Mouse (Mus musculus): ENCODE data around the gene 9330182L06Rik. TPM values are rescaled to one million over a fixed set of nuclear protein-coding genes. Genes with fewer than 3 reads are reported as not detected.

Gene 9330182L06Rik
- total and polyA plus RNA-seq, 2 experiments: 0.20 to 0.46 TPM

- no peak for TF ChIP-seq POLR2A (IDR thresholded peaks at IDR 0.05; ENCODE audit: extremely low read depth, insufficient read depth, low read length)
- no peak for TF ChIP-seq CTCF (IDR thresholded peaks at IDR 0.05; ENCODE audit: low read depth, low read length)
- H3K4me1 ChIP-seq (ENCODE audit: control insufficient read depth, insufficient read depth, low read length): no peaks in the 10 kb centered on the region
- H3K9ac ChIP-seq (ENCODE audit: low read depth, low read length): no peak overlapping the region
- H3K79me2 ChIP-seq (ENCODE audit: control insufficient read depth, insufficient read depth, low read length): no peaks in the 10 kb centered on the region
- 82% methylated on average over 6 of the region's 6 CpGs for WGBS
- no peaks in the 10 kb centered on the region for H3K27me3 ChIP-seq (ENCODE audit: control insufficient read depth, insufficient read depth, low read length)
- no peaks in the 10 kb centered on the region for H3K36me3 ChIP-seq (ENCODE audit: control insufficient read depth, insufficient read depth, low read length)
- H3K4me3 ChIP-seq (ENCODE audit: insufficient read depth, low read depth, low read length): no peak overlapping the region
- no peak for DNase-seq (ENCODE audit: extremely low read depth, low read depth, low spot score)
- H3K27ac ChIP-seq (replicated peaks; ENCODE audit: insufficient read depth, low read depth, low read length): no peak overlapping the region
These were observed 183.0 kb downstream of the 9330182L06Rik start for GRCm38 (mm10) chr5:9448931-9449330.

GRCm38 (mm10) chr5:9449570-9449969 is 183.7 kb downstream of the 9330182L06Rik start:
- 74% methylated on average over 5 of the region's 5 CpGs for WGBS
- Histone ChIP-seq H3K27ac (replicated peaks; ENCODE audit: insufficient read depth, low read depth, low read length) (no peak overlapping the region), H3K79me2 (ENCODE audit: control insufficient read depth, insufficient read depth, low read length) (no peaks in the 10 kb centered on the region), H3K27me3 (ENCODE audit: control insufficient read depth, insufficient read depth, low read length) (no peaks in the 10 kb centered on the region), H3K4me1 (ENCODE audit: control insufficient read depth, insufficient read depth, low read length) (no peaks in the 10 kb centered on the region), H3K36me3 (ENCODE audit: control insufficient read depth, insufficient read depth, low read length) (no peaks in the 10 kb centered on the region), H3K4me3 (ENCODE audit: insufficient read depth, low read depth, low read length) (no peak overlapping the region), H3K9ac (ENCODE audit: low read depth, low read length) (no peak overlapping the region)
- DNase-seq (ENCODE audit: extremely low read depth, low read depth, low spot score): no peak
- TF ChIP-seq POLR2A (IDR thresholded peaks at IDR 0.05; ENCODE audit: extremely low read depth, insufficient read depth, low read length): no peak
- no peak for TF ChIP-seq CTCF (IDR thresholded peaks at IDR 0.05; ENCODE audit: low read depth, low read length)

- Histone ChIP-seq H3K27me3 (ENCODE audit: control insufficient read depth, insufficient read depth, low read length) (no peaks in the 10 kb centered on the region), H3K27ac (replicated peaks; ENCODE audit: insufficient read depth, low read depth, low read length) (no peak overlapping the region), H3K36me3 (ENCODE audit: control insufficient read depth, insufficient read depth, low read length) (no peaks in the 10 kb centered on the region), H3K79me2 (ENCODE audit: control insufficient read depth, insufficient read depth, low read length) (no peaks in the 10 kb centered on the region), H3K4me3 (ENCODE audit: insufficient read depth, low read depth, low read length) (no peak overlapping the region), H3K4me1 (ENCODE audit: control insufficient read depth, insufficient read depth, low read length) (no peaks in the 10 kb centered on the region), H3K9ac (ENCODE audit: low read depth, low read length) (no peak overlapping the region)
- WGBS: 88% methylated on average over 2 of the region's 2 CpGs
- TF ChIP-seq CTCF (IDR thresholded peaks at IDR 0.05; ENCODE audit: low read depth, low read length) (no peak), POLR2A (IDR thresholded peaks at IDR 0.05; ENCODE audit: extremely low read depth, insufficient read depth, low read length) (no peak)
- no peak for DNase-seq (ENCODE audit: extremely low read depth, low read depth, low spot score)
These were observed 187.4 kb downstream of the 9330182L06Rik start for GRCm38 (mm10) chr5:9453298-9453697.

- TF ChIP-seq CTCF (IDR thresholded peaks at IDR 0.05; ENCODE audit: low read depth, low read length): no peak
- no peak for TF ChIP-seq POLR2A (IDR thresholded peaks at IDR 0.05; ENCODE audit: extremely low read depth, insufficient read depth, low read length)
- H3K27me3 ChIP-seq (ENCODE audit: control insufficient read depth, insufficient read depth, low read length): no peaks in the 10 kb centered on the region
- 86% methylated on average over 3 of the region's 3 CpGs for WGBS
- H3K4me1 ChIP-seq (ENCODE audit: control insufficient read depth, insufficient read depth, low read length): no peaks in the 10 kb centered on the region
- no peaks in the 10 kb centered on the region for H3K36me3 ChIP-seq (ENCODE audit: control insufficient read depth, insufficient read depth, low read length)
- no peak overlapping the region for H3K4me3 ChIP-seq (ENCODE audit: insufficient read depth, low read depth, low read length)
- H3K79me2 ChIP-seq (ENCODE audit: control insufficient read depth, insufficient read depth, low read length): no peaks in the 10 kb centered on the region
- DNase-seq (ENCODE audit: extremely low read depth, low read depth, low spot score): no peak
- H3K27ac ChIP-seq (replicated peaks; ENCODE audit: insufficient read depth, low read depth, low read length): no peak overlapping the region
- no peak overlapping the region for H3K9ac ChIP-seq (ENCODE audit: low read depth, low read length)
These were observed 211.7 kb downstream of the 9330182L06Rik start for GRCm38 (mm10) chr5:9477587-9477986.

GRCm38 (mm10) chr5:9495456-9495855 is 229.5 kb downstream of the 9330182L06Rik start:
- TF ChIP-seq CTCF (IDR thresholded peaks at IDR 0.05; ENCODE audit: low read depth, low read length): no peak
- TF ChIP-seq POLR2A (IDR thresholded peaks at IDR 0.05; ENCODE audit: extremely low read depth, insufficient read depth, low read length): no peak
- H3K4me1 ChIP-seq (ENCODE audit: control insufficient read depth, insufficient read depth, low read length): no peaks in the 10 kb centered on the region
- no peaks in the 10 kb centered on the region for H3K79me2 ChIP-seq (ENCODE audit: control insufficient read depth, insufficient read depth, low read length)
- 24% methylated on average over 5 of the region's 5 CpGs for WGBS
- no peak overlapping the region for H3K4me3 ChIP-seq (ENCODE audit: insufficient read depth, low read depth, low read length)
- H3K27me3 ChIP-seq (ENCODE audit: control insufficient read depth, insufficient read depth, low read length): no peaks in the 10 kb centered on the region; the same call in 1 of the 2 replicates
- no peak overlapping the region for H3K27ac ChIP-seq (replicated peaks; ENCODE audit: insufficient read depth, low read depth, low read length)
- DNase-seq (ENCODE audit: extremely low read depth, low read depth, low spot score): no peak
- no peak overlapping the region for H3K9ac ChIP-seq (ENCODE audit: low read depth, low read length)
- no peaks in the 10 kb centered on the region for H3K36me3 ChIP-seq (ENCODE audit: control insufficient read depth, insufficient read depth, low read length)

- Histone ChIP-seq H3K9ac (ENCODE audit: low read depth, low read length) (no peak overlapping the region), H3K79me2 (ENCODE audit: control insufficient read depth, insufficient read depth, low read length) (no peaks in the 10 kb centered on the region), H3K27me3 (ENCODE audit: control insufficient read depth, insufficient read depth, low read length) (no peaks in the 10 kb centered on the region; the same call in 1 of the 2 replicates), H3K4me1 (ENCODE audit: control insufficient read depth, insufficient read depth, low read length) (no peaks in the 10 kb centered on the region), H3K27ac (replicated peaks; ENCODE audit: insufficient read depth, low read depth, low read length) (no peak overlapping the region), H3K36me3 (ENCODE audit: control insufficient read depth, insufficient read depth, low read length) (no peaks in the 10 kb centered on the region), H3K4me3 (ENCODE audit: insufficient read depth, low read depth, low read length) (no peak overlapping the region)
- TF ChIP-seq CTCF (IDR thresholded peaks at IDR 0.05; ENCODE audit: low read depth, low read length) (no peak), POLR2A (IDR thresholded peaks at IDR 0.05; ENCODE audit: extremely low read depth, insufficient read depth, low read length) (no peak)
- WGBS: 73% methylated on average over 4 of the region's 4 CpGs
- no peak for DNase-seq (ENCODE audit: extremely low read depth, low read depth, low spot score)
These were observed 231.3 kb downstream of the 9330182L06Rik start for GRCm38 (mm10) chr5:9497235-9497634.

All from liver, adult 2 months (tissue).